Mouse (Mus musculus): Measurements from ENCODE around the gene Wnt16. TPM values are rescaled to one million over a fixed set of nuclear protein-coding genes. Genes with fewer than 3 reads are reported as not detected.

Wnt16 gene
- polyA plus RNA-seq, 1 experiment from 2014 or later: 0.36 TPM

GRCm38 (mm10) chr6:22347132-22347902, 59.3 kb downstream of the Wnt16 start:
- Histone ChIP-seq H3K4me3 (ENCODE audit: low read depth, low read length) (no peak overlapping the region), H3K4me2 (ENCODE audit: low read depth, low read length) (no peak overlapping the region), H3K9ac (replicated peaks; ENCODE audit: low read length) (no peak overlapping the region), H3K27ac (replicated peaks; ENCODE audit: low read depth, low read length) (no peak overlapping the region), H3K9me3 (replicated peaks; ENCODE audit: control insufficient read depth, low read length) (no peaks in the 10 kb centered on the region), H3K27me3 (ENCODE audit: control insufficient read depth, insufficient read depth, low read length) (no peaks in the 10 kb centered on the region), H3K36me3 (replicated peaks; ENCODE audit: control insufficient read depth, insufficient read depth, low read depth, low read length) (no peaks in the 10 kb centered on the region), H3K4me1 (ENCODE audit: control insufficient read depth, insufficient read depth, low read length) (peaks cover 6% of the 10 kb centered on the region)
- ATAC-seq (replicated peaks; ENCODE audit: insufficient number of reproducible peaks, low FRiP score, low TSS enrichment, low read depth) (no peak), DNase-seq (ENCODE audit: low spot score) (no peak)
- 63% methylated on average over 8 of the region's 8 CpGs for WGBS

Other genes starting within 250 kb of the Wnt16 start
- gene Fam3c, start 68.0 kb downstream of the Wnt16 start, polyA plus RNA-seq (2014; fragmentation: Nextera tagmentation; extraction: Ambion mirVana): 43.1 and 47.0 TPM in 2 replicates